Mouse (Mus musculus) liver, adult 2 months (tissue): ENCODE data around the gene Arhgap17.

Source experiments
- CTCF ChIP-seq: fragments of 200-500 bp; IDR thresholded peaks from 2 replicates; pipeline ENCODE4 v1.5.1; 2011; ENCODE audit warnings: low read depth, low read length, control low read depth
- POLR2A ChIP-seq: fragments of 200-500 bp; IDR thresholded peaks from 2 replicates; pipeline ENCODE4 v1.6.1; 2011; ENCODE audit warnings: low read length, control low read depth; ENCODE audit not compliant: insufficient read depth; ENCODE audit errors: extremely low read depth

DNA sequence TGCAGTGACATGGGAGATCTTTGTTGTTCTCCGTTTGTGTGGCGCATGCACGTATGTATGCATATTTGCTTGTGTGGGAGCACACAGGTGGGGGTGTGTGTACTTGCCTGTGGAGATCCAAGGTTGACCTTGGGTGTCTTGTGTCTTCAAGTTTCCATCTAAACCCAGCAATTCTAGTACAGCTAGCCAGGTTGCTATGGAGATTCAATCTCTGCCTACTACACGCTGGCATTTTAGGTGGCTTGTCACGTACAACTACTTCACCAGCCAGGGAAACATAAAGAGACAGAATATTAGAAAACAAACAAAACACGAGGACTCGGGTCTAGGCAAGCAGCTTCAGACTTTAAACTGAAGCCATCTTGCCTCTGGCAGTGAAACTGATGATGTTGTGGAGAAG, 116.3 kb downstream of the Arhgap17 start:
- TF ChIP-seq POLR2A (no peak), CTCF (no peak)
